In the genomic region with DNA sequence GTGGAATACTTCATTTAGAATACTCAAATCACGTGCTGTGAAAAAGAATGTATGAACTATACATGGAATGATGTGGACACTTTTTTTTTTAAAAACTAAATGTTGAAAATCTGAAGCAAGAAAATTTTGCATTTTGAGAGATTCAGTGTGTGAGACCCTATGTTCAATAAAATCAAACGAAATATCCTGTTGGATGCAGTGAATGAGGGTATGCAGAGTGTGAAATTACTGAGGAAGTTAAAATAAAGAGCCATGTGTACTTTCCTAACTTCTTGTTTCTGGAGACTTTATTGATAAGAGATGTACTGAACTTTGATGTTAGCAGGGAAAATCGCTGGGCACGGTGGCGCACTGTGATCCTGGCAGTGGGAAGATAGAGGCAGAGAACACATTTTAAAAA, we compare ENCODE assay signal across 8 mouse cellular contexts. TPM values are rescaled to one million over a fixed set of nuclear protein-coding genes. Genes with fewer than 3 reads are reported as not detected.
DNase-seq lines count a peak whose midpoint lies in the region; ATAC-seq and TF ChIP-seq lines count a peak whose summit lies in the region.

No protein-coding gene starts in this region.

- H3K4me2 ChIP-seq in heart, embryonic 13.5 days = peak overlapping the region; percentile 77
- peak overlapping the region; percentile 62 for H3K4me2 ChIP-seq in hindbrain, embryonic 15.5 days

- H3K4me1 ChIP-seq in heart, embryonic 13.5 days = peaks cover 12% of the 10 kb centered on the region
- H3K4me1 ChIP-seq in cortical plate, adult 2 months (ENCODE audit: control insufficient read depth, insufficient read depth, low read length) = 0 out of 2 replicates have a peak, but pooled peaks cover 2% of the 10 kb centered on the region
- H3K4me1 ChIP-seq in hindbrain, embryonic 15.5 days (replicated peaks) = peaks cover 24% of the 10 kb centered on the region

- peak overlapping the region; percentile 98 for H3K4me3 ChIP-seq in heart, embryonic 13.5 days
- H3K4me3 ChIP-seq in cortical plate, adult 2 months (ENCODE audit: insufficient read depth, low read length) = peak overlapping the region; percentile 9; the same call in 1 of the 2 replicates
- H3K4me3 ChIP-seq in hindbrain, embryonic 15.5 days = peak overlapping the region; percentile 97
- peak overlapping the region; percentile 64 for H3K4me3 ChIP-seq in macrophage (ENCODE audit: inconsistent target)

- H3K27ac ChIP-seq in heart, embryonic 13.5 days (replicated peaks) = no peak overlapping the region
- no peak overlapping the region for H3K27ac ChIP-seq in cortical plate, adult 2 months (ENCODE audit: insufficient read depth, low read length)
- H3K27ac ChIP-seq in hindbrain, embryonic 15.5 days (replicated peaks) = no peak overlapping the region
- H3K27ac ChIP-seq in macrophage = no peak overlapping the region

- peaks cover 9% of the 10 kb centered on the region for H3K27me3 ChIP-seq in heart, embryonic 13.5 days (replicated peaks)
- no peaks in the 10 kb centered on the region for H3K27me3 ChIP-seq in hindbrain, embryonic 15.5 days

- H3K79me2 ChIP-seq in macrophage (ENCODE audit: inconsistent target) = peaks cover 59% of the 10 kb centered on the region

- peaks cover 14% of the 10 kb centered on the region; the same call in 1 of the 2 replicates for H3K36me3 ChIP-seq in heart, embryonic 13.5 days
- no peaks in the 10 kb centered on the region for H3K36me3 ChIP-seq in hindbrain, embryonic 15.5 days
- no peaks in the 10 kb centered on the region; the same call in 1 of the 2 replicates for H3K36me3 ChIP-seq in macrophage (ENCODE audit: inconsistent target)

- no peak for DNase-seq in heart, postnatal 25 days (ENCODE audit: low spot score)
- no peak for DNase-seq in testis, postnatal 14 days (ENCODE audit: low spot score)
- no peak for DNase-seq in thymus, postnatal 10 days (ENCODE audit: low spot score in 2 of 2)
- no peak for DNase-seq in cerebellum, adult 11-12 months

- WGBS in heart, embryonic 13.5 days = 70% methylated on average over 5 of the region's 5 CpGs
- WGBS in hindbrain, embryonic 15.5 days = 77% methylated on average over 5 of the region's 5 CpGs
- WGBS in macrophage (ENCODE audit: missing documents) = 95% methylated on average over 5 of the region's 5 CpGs

- no peaks in the 10 kb centered on the region for H3K9me3 ChIP-seq in heart, embryonic 13.5 days
- no peaks in the 10 kb centered on the region for H3K9me3 ChIP-seq in hindbrain, embryonic 15.5 days

- H3K9ac ChIP-seq in heart, embryonic 13.5 days = 0 out of 2 replicates have a peak overlapping the region, but pooled peaks have one; percentile 37
- no peak overlapping the region for H3K9ac ChIP-seq in hindbrain, embryonic 15.5 days

- no peak for TF ChIP-seq POLR2A in cortical plate, adult 2 months (IDR thresholded peaks at IDR 0.05; ENCODE audit: extremely low read depth, insufficient read depth, low read length)

- no peak for TF ChIP-seq CTCF in cortical plate, adult 2 months (IDR thresholded peaks at IDR 0.05; ENCODE audit: extremely low read depth, insufficient read depth, low read length)

- intact Hi-C loops in heart, postnatal 25 days (cut with DNase I) = no loop called here

- no peak for ATAC-seq in heart, embryonic 13.5 days (ENCODE audit: extremely low read depth, insufficient number of reproducible peaks, low FRiP score, low TSS enrichment)
- no peak for ATAC-seq in hindbrain, embryonic 15.5 days (ENCODE audit: low FRiP score, low read depth)

RNA-seq across cellular contexts. Expression of gene March8, which starts 1.3 kb away (rescaled TPM):
- polyA plus RNA-seq in heart, embryonic 13.5 days (2015; fragmentation: Nextera tagmentation; extraction: Ambion mirVana) = 22.6 and 25.0 TPM in 2 replicates
- total RNA-seq in heart, postnatal 25 days (2021) = 10 to 100 TPM; 38.6 to 41.2 TPM
- 56.6 and 61.6 TPM in 2 replicates for polyA plus RNA-seq in cortical plate, adult 2 months (2012; rRNA removed)
- polyA plus RNA-seq in hindbrain, embryonic 15.5 days (2015; fragmentation: Nextera tagmentation; extraction: Ambion mirVana) = 64.4 and 68.3 TPM in 2 replicates
- total RNA-seq in macrophage (2018; cell fraction: chromatin; rRNA removed) = 100 to 1,000 TPM in 11 of 26 experiments, 10 to 100 TPM in 15; 31.1 to 139 (median 85.3) TPM
- total RNA-seq in macrophage (2018; cell fraction: cytosol; rRNA removed) = 10 to 100 TPM; 42.1 to 79.4 (median 63.6) TPM
- total RNA-seq in macrophage (2018; cell fraction: nucleus; rRNA removed) = 100 to 1,000 TPM in 4 of 26 experiments, 10 to 100 TPM in 22; 41.0 to 121 (median 72.2) TPM
- polyA plus RNA-seq in macrophage (2018) = 51.2 to 63.6 TPM (median 59.1 TPM) in 3 replicates

Comparison
In these comparisons a context has a peak if more than half of its experiments do, and no peak if none do; other contexts are left out.
1. H3K4me3 ChIP-seq: peak in every context shown above with its lines; median percentile 98 in heart, embryonic 13.5 days; 97 in hindbrain, embryonic 15.5 days; 64 in macrophage; 9 in cortical plate, adult 2 months.